Mouse (Mus musculus) limb, embryonic 11.5 days (tissue): ENCODE measurements at regions not wholly inside any gene's neighbourhood (a gene's known extent, or its start where the extent isn't known, plus 50 kb on each side); places are given as distances from the start of the nearest gene placed in this dataset. TPM values are rescaled to one million over a fixed set of nuclear protein-coding genes. Genes with fewer than 3 reads are reported as not detected.
A peak's percentile ranks its signal among the peaks of the same experiment; 100 is the strongest.

Experiments used
- ATAC-seq: fragments of 200-750 bp; cut with Nextera tagmentation; 2 replicates; pipeline ENCODE4 v1.8.0; 2017; ENCODE audit warnings: low read depth; ENCODE audit not compliant: insufficient number of reproducible peaks, low FRiP score, low TSS enrichment
- DNase-seq: peaks from one replicate; pipeline ENCODE4 v3.0.0-alpha.2; 2015; ENCODE audit warnings: low spot score
- H3K27ac ChIP-seq: fragments of 300-500 bp; sonication (generic); replicated peaks from 2 replicates; pipeline ENCODE4 v1.5.1; 2014; ENCODE audit warnings: low read depth, mild to moderate bottlenecking, low read length
- H3K27me3 ChIP-seq: fragments of 300-500 bp; sonication (generic); 2 replicates; pipeline ENCODE4 v1.6.1; 2014; ENCODE audit warnings: mild to moderate bottlenecking, low read length, mixed read lengths; ENCODE audit not compliant: control insufficient read depth, insufficient read depth
- H3K36me3 ChIP-seq: fragments of 300-500 bp; sonication (generic); 2 replicates; pipeline ENCODE4 v1.6.1; 2014; ENCODE audit warnings: mild to moderate bottlenecking, low read length, moderate library complexity, mixed read lengths; ENCODE audit not compliant: control insufficient read depth, insufficient read depth
- H3K4me1 ChIP-seq: fragments of 300-500 bp; sonication (generic); 2 replicates; pipeline ENCODE4 v1.6.1; 2014; ENCODE audit warnings: low read length, mixed read lengths; ENCODE audit not compliant: control insufficient read depth, insufficient read depth
- H3K4me2 ChIP-seq: fragments of 300-500 bp; sonication (generic); 2 replicates; pipeline ENCODE4 v1.6.1; 2014; ENCODE audit warnings: low read depth, mild to moderate bottlenecking, moderate library complexity; ENCODE audit not compliant: severe bottlenecking
- H3K4me3 ChIP-seq: fragments of 300-500 bp; sonication (generic); 2 replicates; pipeline ENCODE4 v1.5.1; 2014; ENCODE audit warnings: low read depth, low read length
- H3K9ac ChIP-seq: fragments of 300-500 bp; sonication (generic); 2 replicates; pipeline ENCODE4 v1.6.1; 2014; ENCODE audit warnings: mild to moderate bottlenecking, low read length
- H3K9me3 ChIP-seq: fragments of 300-500 bp; sonication (generic); 2 replicates; pipeline ENCODE4 v1.6.1; 2016; ENCODE audit warnings: low read length; ENCODE audit not compliant: control insufficient read depth
- WGBS: fragments of 180-500 bp; shearing (Covaris S2); extraction: QIAGEN DNeasy Blood & Tissue Kit; methylation state at CpG from one replicate; pipeline ENCODE4 v1.1.7; 2014; 5-methylcytosine and 5-hydroxymethylcytosine counted together
- microRNA-seq: library from miRNA; unstranded; fragments of <30 nt; microRNA quantifications from one replicate; pipeline ENCODE4, GENCODE M21; 2016

DNA sequence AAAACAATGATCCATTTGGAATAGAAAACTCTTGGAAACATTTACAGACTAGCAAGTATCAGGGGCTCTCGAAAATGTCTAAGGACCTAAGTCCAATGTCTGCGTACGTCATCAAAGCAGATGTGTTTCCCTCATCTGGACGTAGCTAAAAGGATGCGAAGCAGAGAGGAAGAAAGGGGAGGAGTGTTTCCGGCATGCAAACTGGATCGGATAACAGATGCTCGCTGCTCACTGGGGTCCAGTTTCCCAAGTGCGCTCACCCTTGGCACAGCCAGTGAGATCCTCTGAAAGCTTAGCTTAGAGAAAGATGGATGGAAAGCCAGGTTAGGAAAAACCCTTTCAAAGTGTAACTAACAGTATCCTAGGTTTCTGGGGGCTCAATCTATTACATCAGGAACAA lies 198.7 kb downstream of the Epha4 start:
- ATAC-seq, result no peak
- H3K27me3 ChIP-seq, result no peaks in the 10 kb centered on the region
- no peak overlapping the region for H3K4me3 ChIP-seq
- 30% methylated on average over 9 of the region's 9 CpGs for WGBS
- no peaks in the 10 kb centered on the region for H3K9me3 ChIP-seq
- peak; percentile 30 for DNase-seq
- no peaks in the 10 kb centered on the region for H3K36me3 ChIP-seq
- H3K4me2 ChIP-seq, result no peak overlapping the region
- no peak overlapping the region for H3K27ac ChIP-seq
- H3K4me1 ChIP-seq, result peaks cover 2% of the 10 kb centered on the region; the same call in 1 of the 2 replicates
- no peak overlapping the region for H3K9ac ChIP-seq

Small RNA genes in the stretch of these regions (microRNA-seq; reads per million reads assigned to microRNA genes)
- not detected for gene Mir6343
